Mouse (Mus musculus) megakaryocyte-erythroid progenitor cell, adult 5 weeks (primary cell): Measurements from ENCODE around the gene Idh3g. TPM values are rescaled to one million over a fixed set of nuclear protein-coding genes. Genes with fewer than 3 reads are reported as not detected.

Experiments
- polyA plus RNA-seq: library from polyadenylated mRNA; stranded (reverse); fragments of >175 nt; gene quantifications from 2 replicates; pipeline ENCODE4 v1.2.3, GENCODE M21; 2012

The Idh3g gene
- 32.7 and 38.6 TPM in 2 replicates for polyA plus RNA-seq

DNA sequence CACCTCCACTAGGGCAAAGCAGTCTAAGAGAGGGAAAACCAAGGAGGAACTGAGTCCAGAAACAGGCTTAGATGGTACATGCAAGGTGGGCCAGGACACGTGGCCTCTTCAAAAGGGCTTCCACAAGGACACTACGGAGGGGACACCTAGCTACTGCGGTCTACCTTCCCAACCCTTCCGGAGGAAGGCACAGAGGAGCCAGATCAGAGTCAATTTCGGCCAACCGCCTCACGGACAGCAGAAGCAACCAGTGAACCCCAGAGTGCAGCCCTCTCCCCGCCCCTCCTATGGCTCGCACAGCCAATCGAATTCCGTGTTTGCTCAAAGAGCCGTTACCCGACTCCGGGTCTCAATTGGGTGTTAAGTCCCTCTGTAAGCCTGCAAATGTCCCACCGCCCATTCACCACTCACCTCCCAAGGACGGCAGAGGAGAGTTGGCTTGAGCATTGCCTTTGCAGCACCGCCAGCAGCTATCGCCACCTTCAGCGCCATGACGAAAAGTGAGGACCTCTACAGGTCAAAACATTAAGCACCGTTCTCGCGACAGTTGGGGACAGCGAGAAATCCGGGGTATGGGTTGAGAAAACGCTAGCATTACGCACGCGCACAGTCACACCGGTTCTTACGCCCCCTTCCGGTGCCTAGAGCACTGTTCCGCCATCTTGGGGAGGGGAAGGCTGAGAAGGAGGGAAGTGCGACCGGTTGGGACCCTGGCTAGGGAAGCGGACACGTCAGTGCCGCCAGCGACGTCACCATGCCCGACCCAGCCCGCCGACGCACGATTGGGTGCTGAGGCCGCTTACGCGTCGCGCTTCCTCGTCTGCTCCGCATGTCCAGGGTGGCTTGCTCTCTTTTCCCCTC, at the start of gene Idh3g, which contains the start of gene Ssr4:
Gene Idh3g (minus strand): TSS at position 534 of the 861 bp plus-strand sequence.
Gene Ssr4 (plus strand): TSS at position 665 of the 861 bp plus-strand sequence.

GRCm38 (mm10) chrX:73824185-73825151, 37.8 kb upstream of the Idh3g start, which contains the start of gene Pdzd4:
Pdzd4 (minus strand) TSS chrX:73824969.

GRCm38 (mm10) chrX:73774168-73774760, 12.4 kb downstream of the Idh3g start, which contains the start of gene Srpk3:
Srpk3 (plus strand) TSS chrX:73774405.

DNA sequence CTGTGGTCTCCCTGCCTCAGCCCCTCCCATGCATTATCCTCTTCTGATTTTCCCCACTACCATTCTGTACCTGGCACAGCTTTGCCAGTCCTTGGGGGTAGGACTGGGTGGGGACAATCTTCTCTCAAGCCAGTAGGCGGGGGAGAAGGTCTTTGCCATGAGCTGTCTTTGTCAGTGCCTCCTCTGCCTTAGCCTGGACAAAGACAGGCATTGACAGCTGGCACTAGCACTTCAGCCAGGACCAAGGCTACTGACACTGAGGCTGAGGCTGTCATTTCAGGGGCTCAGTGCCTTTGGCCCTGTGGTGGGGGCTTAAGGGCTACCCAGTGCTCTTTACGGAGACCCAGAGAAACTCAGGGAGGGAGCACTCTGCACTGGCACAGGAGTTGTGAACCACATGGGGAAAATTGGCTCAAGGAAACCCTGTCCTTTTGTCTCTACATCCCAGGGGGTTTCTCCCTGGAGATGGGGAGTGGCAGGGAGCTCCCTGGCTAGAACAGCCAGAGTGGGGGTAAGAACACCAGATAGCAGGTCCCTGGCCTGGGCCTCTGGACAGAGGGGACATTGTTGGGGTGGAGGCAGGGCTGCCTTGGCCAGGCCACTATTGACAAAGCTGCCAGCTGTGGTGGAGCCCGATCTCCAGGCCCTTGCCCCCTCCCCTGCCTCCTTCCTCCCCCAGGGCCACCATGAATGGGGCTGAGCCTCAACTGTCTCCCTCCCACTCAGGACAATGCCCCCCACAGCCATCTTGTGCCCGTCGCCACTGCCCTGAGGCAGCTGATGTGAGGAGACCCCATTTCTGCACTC, 30.2 kb downstream of the Idh3g start, which contains the start of gene Plxnb3:
Gene Plxnb3 (plus strand): TSS at position 757 of the 807 bp plus-strand sequence.

Other genes with a start within 250 kb of the Idh3g start
- gene Dusp9, start 147.5 kb downstream of the Idh3g start, polyA plus RNA-seq: 0.94 and 1.2 TPM in 2 replicates
- 1.8 and 2.5 TPM in 2 replicates for gene Pnck, start 126.8 kb downstream of the Idh3g start, polyA plus RNA-seq
- gene Slc6a8, start 113.7 kb downstream of the Idh3g start, polyA plus RNA-seq: 1.2 and 1.5 TPM in 2 replicates
- 24.4 and 24.8 TPM in 2 replicates for gene Bcap31, start 70.7 kb downstream of the Idh3g start, polyA plus RNA-seq
- 52.2 and 64.9 TPM in 2 replicates for gene Abcd1, start 70.3 kb downstream of the Idh3g start, polyA plus RNA-seq
- 0.05 and 0.28 TPM in 2 replicates for gene Plxnb3, start 29.8 kb downstream of the Idh3g start, polyA plus RNA-seq
- 0.09 and 0.21 TPM in 2 replicates for gene Srpk3, start 12.5 kb downstream of the Idh3g start, polyA plus RNA-seq
- 25.8 and 39.7 TPM in 2 replicates for gene Ssr4, start 131 bp upstream of the Idh3g start, polyA plus RNA-seq
- gene Pdzd4, start 38.1 kb upstream of the Idh3g start, polyA plus RNA-seq: 0.97 and 1.5 TPM in 2 replicates
- gene Avpr2, start 105.2 kb upstream of the Idh3g start, polyA plus RNA-seq: not detected in 2 replicates
- gene L1cam, start 109.2 kb upstream of the Idh3g start, polyA plus RNA-seq: 1.2 and 1.6 TPM in 2 replicates
- 31.8 and 39.8 TPM in 2 replicates for gene Arhgap4, start 135.0 kb upstream of the Idh3g start, polyA plus RNA-seq
- gene Naa10, start 135.0 kb upstream of the Idh3g start, polyA plus RNA-seq: 178 and 186 TPM in 2 replicates
- gene Renbp, start 144.0 kb upstream of the Idh3g start, polyA plus RNA-seq: 44.9 and 57.0 TPM in 2 replicates
- 129 and 154 TPM in 2 replicates for gene Hcfc1, start 179.5 kb upstream of the Idh3g start, polyA plus RNA-seq
- gene Irak1, start 237.0 kb upstream of the Idh3g start, polyA plus RNA-seq: 427 and 510 TPM in 2 replicates